Mouse (Mus musculus) liver, adult 2 months (tissue): ENCODE data around the gene Slc16a10.

Source experiments
- CTCF ChIP-seq: fragments of 200-500 bp; IDR thresholded peaks from 2 replicates; pipeline ENCODE4 v1.5.1; 2011; ENCODE audit warnings: low read depth, low read length, control low read depth
- POLR2A ChIP-seq: fragments of 200-500 bp; IDR thresholded peaks from 2 replicates; pipeline ENCODE4 v1.6.1; 2011; ENCODE audit warnings: low read length, control low read depth; ENCODE audit not compliant: insufficient read depth; ENCODE audit errors: extremely low read depth

- TF ChIP-seq CTCF: no peak
- TF ChIP-seq POLR2A: no peak
Observed at GRCm38 (mm10) chr10:40093526-40093925, 48.5 kb downstream of the Slc16a10 start.
